Mouse (Mus musculus) brain, embryonic 18.5 days (tissue): ENCODE measurements around the gene Ksr1.

Source experiments
- DNase-seq: peaks from one replicate; pipeline ENCODE4 v3.0.0-alpha.2; 2012; ENCODE audit warnings: low read depth, low spot score

Gene Ksr1

DNA sequence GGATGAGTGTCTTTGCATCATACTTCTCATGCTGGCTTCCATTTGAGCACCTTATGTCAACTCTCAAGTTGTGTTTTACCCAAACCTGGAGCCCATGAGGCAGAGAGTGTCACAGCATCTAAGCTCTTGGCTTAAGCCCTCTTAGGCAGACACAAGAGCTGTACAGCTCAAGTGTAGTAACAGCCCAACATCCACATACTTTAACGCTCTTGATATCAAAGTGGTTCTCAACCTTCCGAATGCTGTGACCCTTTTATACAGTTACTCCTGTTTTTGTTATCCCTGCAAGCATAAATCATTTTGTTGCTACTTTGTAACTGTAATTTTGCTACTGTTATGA, 80.0 kb downstream of the Ksr1 start:
- no peak for DNase-seq

DNA sequence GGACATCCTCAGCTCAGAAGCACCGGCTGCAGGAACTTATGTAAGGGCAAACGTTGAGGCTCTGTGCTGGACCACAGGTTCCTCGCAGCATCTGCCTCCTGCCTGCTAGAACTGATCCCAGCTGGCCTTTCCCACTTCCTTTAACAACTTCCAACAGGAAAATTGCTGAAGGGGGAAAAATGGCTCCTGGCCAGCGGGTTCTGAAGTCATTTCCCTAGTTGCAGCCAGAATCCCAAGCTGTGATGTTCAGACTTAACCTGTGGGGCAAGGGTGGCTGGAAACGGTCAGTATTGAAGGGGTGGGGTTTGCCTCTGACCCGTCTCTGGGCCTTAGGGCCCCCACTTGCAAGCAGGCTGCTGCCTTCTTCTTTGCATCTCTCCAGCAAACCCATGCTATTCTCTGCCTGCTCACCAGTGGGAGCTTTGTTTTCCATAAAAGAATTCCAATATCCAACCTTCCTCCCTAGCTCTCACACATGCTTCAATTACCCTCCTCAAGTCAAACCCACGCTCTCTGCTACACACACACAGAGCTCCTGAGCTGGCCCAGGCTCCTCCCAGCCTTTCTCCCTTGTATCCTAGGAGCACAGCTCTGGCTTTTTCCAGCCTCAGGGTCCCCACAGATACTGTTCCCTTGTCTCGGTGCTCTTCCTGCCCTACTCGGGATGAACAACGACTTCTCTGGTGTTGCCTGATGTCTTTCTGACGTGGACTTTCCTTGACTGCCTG, 80.6 kb downstream of the Ksr1 start:
- DNase-seq = no peak

GRCm38 (mm10) chr11:79064311-79064710, 81.9 kb downstream of the Ksr1 start:
- DNase-seq = no peak

GRCm38 (mm10) chr11:79063616-79064015, 82.6 kb downstream of the Ksr1 start:
- DNase-seq = no peak

- DNase-seq = no peak
These were observed 83.3 kb downstream of the Ksr1 start for GRCm38 (mm10) chr11:79062897-79063296.

DNA sequence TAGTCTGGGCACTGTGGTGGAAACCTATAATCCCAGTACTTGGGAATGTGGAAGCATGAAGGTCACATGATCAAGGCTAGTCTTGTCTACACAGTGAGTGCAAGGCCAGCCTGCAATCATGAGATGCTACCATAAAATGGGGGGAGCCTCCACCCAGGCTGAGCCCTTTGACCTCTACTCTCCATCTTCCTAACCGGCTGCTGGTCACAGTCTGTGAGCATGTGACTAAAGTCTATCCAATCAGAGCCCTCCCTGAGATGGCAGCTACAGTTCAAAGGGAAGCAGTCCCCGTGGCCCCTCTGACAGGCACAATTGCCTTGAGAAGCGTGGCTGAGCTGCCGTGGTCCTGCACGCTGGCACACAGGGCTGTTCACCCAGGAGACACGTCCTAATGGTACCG, 84.4 kb downstream of the Ksr1 start:
- no peak for DNase-seq

- DNase-seq = no peak
These were observed 86.4 kb downstream of the Ksr1 start for GRCm38 (mm10) chr11:79059850-79060249.

DNA sequence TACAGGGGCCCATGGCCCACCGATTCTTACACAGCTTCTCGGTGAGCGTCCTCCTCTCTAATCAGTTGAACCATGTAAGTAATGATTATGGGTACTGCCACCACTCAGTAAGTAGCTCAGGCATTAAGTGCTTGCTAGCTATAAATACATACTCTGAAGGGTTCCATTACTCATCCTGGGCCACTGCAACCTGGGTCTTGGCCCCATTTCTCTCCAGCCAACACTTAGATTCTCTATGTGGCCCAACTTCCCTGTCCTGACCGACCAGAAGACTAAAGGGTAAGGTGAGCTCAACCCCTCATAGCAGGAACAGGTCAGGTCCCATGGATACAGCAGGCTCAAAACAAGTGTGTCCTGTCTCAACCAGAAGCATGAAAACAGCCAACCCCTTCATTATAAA, 87.1 kb downstream of the Ksr1 start:
- no peak for DNase-seq

DNA sequence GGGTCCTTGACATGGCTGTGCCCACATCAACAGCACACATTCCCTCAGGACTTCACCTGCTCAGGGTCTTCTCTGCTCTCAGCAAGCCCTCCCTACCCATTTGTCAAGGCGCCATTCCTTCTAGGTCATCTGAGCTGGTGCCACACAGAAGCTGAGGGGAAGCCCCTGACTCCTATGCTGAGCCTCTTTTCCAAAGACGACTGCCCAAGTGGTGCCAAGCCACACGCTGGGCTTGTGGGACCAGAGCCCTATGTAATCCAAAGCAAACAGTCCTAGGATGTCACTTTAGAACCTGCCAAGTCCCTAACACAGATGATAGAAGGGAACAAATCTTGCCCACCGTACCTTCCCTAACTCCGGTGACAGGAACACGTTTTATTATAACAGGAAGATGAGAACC, 87.6 kb downstream of the Ksr1 start:
- DNase-seq = no peak

GRCm38 (mm10) chr11:79057809-79058208, 88.4 kb downstream of the Ksr1 start:
- no peak for DNase-seq

DNA sequence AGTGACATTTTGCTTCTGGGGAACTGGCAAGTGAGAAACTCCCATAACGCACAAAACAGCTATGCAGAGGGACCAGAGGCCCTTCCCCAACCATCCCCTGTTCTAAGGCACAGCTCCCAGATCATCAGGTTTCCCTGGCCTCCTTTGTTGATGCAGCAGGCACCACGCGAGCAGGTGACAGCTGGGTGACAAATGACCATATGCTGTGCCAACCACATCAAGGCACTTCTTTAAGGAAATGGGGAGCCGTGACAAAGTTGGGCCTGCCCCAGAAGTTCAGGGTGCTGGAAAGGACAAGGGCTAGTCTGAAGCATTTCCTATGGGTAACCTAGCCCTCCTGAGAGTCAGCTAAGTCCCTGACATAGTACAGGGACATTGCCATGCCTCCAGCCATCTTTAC, 89.3 kb downstream of the Ksr1 start:
- DNase-seq = no peak

- no peak for DNase-seq
These were observed 90.2 kb downstream of the Ksr1 start for GRCm38 (mm10) chr11:79056027-79056426.

- DNase-seq = no peak
These were observed 91.0 kb downstream of the Ksr1 start for GRCm38 (mm10) chr11:79055161-79055560.

DNA sequence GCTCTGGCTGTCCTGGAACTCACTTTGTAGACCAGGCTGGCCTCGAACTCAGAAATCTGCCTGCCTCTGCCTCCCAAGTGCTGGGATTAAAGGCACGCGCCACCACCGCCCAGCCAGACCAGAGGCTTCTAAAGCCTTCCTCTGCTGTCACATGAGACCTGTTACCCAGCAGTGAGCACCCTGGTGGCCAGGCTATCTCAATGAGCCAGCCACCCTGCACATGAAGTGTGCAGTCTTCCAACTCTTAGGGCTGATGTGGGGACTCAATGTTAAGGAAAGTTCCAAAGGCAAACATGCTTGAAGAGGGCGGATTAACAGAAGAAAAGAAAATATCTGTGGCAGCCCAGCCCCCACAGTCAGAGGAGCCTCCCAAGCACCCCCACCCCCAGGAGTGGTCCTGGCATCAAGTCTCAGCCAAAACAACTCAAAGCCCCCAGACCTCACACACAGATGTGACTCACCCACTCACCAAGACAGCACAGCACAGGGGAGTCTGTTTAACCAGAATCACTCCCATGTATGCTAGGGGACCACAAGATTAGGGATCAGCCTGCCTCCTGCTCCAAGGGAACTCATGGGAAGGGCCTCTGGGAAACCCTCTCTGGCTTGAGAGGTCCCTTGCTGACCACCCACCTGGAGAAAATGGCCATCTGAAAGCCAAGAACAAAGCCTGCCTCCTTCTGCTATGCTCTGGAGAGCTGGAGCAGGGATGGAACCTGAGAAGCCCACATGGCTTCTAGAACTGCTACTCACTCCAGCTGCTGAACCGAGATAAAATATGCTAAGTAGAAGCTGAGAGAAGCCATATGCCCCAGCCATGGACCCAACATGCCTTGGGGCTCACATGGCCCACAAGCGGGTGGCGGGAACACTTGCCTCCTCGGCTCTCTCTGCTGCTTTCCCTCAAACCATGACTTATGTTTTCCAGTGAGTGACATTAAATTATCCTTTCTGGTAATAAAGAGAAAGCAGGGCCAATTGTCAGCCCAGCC, 91.8 kb downstream of the Ksr1 start:
- DNase-seq = no peak

DNA sequence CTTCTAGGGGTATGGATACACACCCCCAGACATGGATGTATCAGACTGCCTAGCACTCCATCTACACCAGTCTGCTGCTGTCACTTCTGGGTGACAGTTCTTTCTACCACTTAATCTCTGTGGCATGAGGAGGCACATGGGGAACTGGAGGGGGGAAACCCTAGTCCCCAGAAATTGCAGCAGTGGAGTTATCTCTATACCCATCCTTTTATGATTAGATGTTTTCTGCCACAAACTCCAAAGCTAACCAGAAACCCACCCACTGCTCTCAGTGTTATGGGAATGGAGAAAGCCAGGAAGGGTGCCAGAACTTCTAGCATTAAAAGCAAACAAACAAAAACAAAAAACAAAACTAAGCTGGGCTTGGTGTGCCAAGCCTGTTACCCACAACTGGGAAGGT, 92.8 kb downstream of the Ksr1 start:
- DNase-seq = no peak

GRCm38 (mm10) chr11:79052769-79053168, 93.4 kb downstream of the Ksr1 start:
- DNase-seq = no peak

- no peak for DNase-seq
These were observed 94.7 kb downstream of the Ksr1 start for GRCm38 (mm10) chr11:79051522-79051921.

GRCm38 (mm10) chr11:79050781-79051507, 95.3 kb downstream of the Ksr1 start:
- DNase-seq = no peak

DNA sequence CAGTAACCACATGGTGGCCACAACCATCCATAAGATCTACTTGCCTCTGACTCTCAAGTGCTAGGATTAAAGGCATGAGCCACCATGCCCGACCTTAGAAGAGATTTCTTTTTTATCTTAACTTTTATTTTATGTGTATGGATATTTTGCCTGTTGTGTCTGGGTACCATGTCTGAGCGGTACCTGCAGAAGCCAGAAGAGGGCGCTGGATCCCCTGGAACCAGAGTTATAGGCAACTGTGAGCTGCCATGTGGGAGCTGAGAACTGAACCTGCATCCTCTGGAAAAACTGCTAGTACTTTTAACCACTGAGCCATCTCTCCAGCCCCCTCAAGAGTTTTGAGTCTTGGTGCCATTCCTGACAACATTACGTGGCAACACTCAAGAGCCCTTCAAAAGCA, 97.3 kb downstream of the Ksr1 start:
- DNase-seq = no peak

- DNase-seq = no peak
These were observed 99.0 kb downstream of the Ksr1 start for GRCm38 (mm10) chr11:79047180-79047727.

DNA sequence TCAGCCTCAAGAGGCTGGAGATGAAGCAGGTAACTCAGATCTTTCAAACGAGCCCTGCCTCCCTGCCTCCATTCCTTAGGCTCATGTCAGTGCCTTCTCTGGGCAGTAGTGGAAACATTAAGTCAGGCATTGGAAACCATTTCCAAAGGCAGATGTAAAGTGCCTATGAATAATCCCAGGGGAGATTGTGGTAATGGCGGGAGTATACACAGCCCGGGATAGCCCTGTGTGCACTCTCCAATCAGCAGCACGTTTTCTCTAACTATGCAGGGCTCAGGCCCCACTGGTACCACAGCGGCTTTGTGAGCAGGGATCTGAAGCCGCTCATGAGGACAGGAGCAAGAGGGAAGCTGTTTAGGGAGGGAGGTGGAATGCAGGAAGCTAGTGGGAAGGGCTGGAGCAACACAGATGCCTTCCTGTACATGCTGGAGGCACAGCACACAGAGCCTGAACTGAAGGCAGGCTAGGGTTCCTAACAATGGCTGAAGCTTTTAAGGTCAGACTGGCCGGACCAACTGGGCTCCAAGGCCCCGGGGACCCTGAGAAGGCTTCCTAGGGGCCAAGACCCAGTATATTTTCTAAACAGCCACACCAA, 99.5 kb downstream of the Ksr1 start:
- DNase-seq = no peak

GRCm38 (mm10) chr11:79045231-79045630, 101.0 kb downstream of the Ksr1 start:
- DNase-seq = no peak
